Mouse (Mus musculus) heart, adult 18-20 months (tissue): ENCODE measurements around the gene Glce. TPM values are rescaled to one million over a fixed set of nuclear protein-coding genes. Genes with fewer than 3 reads are reported as not detected.

Source experiments
- DNase-seq, 2 experiments: peaks; one replicate each; pipeline ENCODE4 v3.0.0; 2021 to 2022; ENCODE audit warnings: mixed read lengths in 1 of 2
- long read RNA-seq, 2 experiments: library from polyadenylated mRNA; stranded (forward); transcript quantifications; one replicate each; pipeline ENCODE4 v2.0.0; 2021
- total RNA-seq, 2 experiments: library from RNA; stranded (reverse); gene quantifications; 2 replicates each; pipeline ENCODE4 v1.2.3; 2021

The Glce gene
- total RNA-seq: 10 to 100 TPM in 1 of 2 experiments, 1 to 10 TPM in 1; 8.1 to 10.9 TPM
- long read RNA-seq, experiment 1, full-length matches to known transcripts: 4 of 5 reads
- long read RNA-seq, experiment 1, partial matches to known transcripts: 0 of 5 reads
- long read RNA-seq, experiment 1, other reads (novel, unspliced or antisense): 1 of 5 reads
- long read RNA-seq, experiment 2, full-length matches to known transcripts: 2 of 2 reads
- long read RNA-seq, experiment 2, partial matches to known transcripts: 0 of 2 reads
- long read RNA-seq, experiment 2, other reads (novel, unspliced or antisense): 0 of 2 reads

GRCm38 (mm10) chr9:62122508-62123215, at the start of gene Glce:
Glce (minus strand) TSS chr9:62122655.
- peak; percentile 97 to 99 for DNase-seq

- no peak for DNase-seq
Measured at GRCm38 (mm10) chr9:62172239-62172638, 49.8 kb upstream of the Glce start.

GRCm38 (mm10) chr9:62170921-62171320, 48.5 kb upstream of the Glce start:
- no peak for DNase-seq

GRCm38 (mm10) chr9:62166621-62167020, 44.2 kb upstream of the Glce start:
- no peak for DNase-seq

- no peak for DNase-seq
Measured at GRCm38 (mm10) chr9:62166186-62166585, 43.7 kb upstream of the Glce start.

- DNase-seq: no peak
Measured at GRCm38 (mm10) chr9:62162889-62163291, 40.4 kb upstream of the Glce start.

- no peak for DNase-seq
Measured at GRCm38 (mm10) chr9:62160788-62161187, 38.3 kb upstream of the Glce start.

GRCm38 (mm10) chr9:62158746-62159145, 36.3 kb upstream of the Glce start:
- DNase-seq: peak in 1 of 2 experiments; percentile 12

- DNase-seq: no peak
Measured at GRCm38 (mm10) chr9:62155821-62156220, 33.4 kb upstream of the Glce start.

GRCm38 (mm10) chr9:62155400-62155799, 32.9 kb upstream of the Glce start:
- DNase-seq: no peak

- no peak for DNase-seq
Measured at GRCm38 (mm10) chr9:62154956-62155355, 32.5 kb upstream of the Glce start.

- DNase-seq: no peak
Measured at GRCm38 (mm10) chr9:62154551-62154950, 32.1 kb upstream of the Glce start.

GRCm38 (mm10) chr9:62153263-62153662, 30.8 kb upstream of the Glce start:
- peak; percentile 44 to 51 for DNase-seq

GRCm38 (mm10) chr9:62152506-62152905, 30.1 kb upstream of the Glce start:
- no peak for DNase-seq

- no peak for DNase-seq
Measured at GRCm38 (mm10) chr9:62145198-62145597, 22.7 kb upstream of the Glce start.

- DNase-seq: no peak
Measured at GRCm38 (mm10) chr9:62143428-62143827, 21.0 kb upstream of the Glce start.

- no peak for DNase-seq
Measured at GRCm38 (mm10) chr9:62139027-62139426, 16.6 kb upstream of the Glce start.

- peak; percentile 47 to 61 for DNase-seq
Measured at GRCm38 (mm10) chr9:62137259-62137658, 14.8 kb upstream of the Glce start.

- no peak for DNase-seq
Measured at GRCm38 (mm10) chr9:62132005-62132782, 9.7 kb upstream of the Glce start.

GRCm38 (mm10) chr9:62130746-62131145, 8.3 kb upstream of the Glce start:
- DNase-seq: no peak

GRCm38 (mm10) chr9:62128056-62128455, 5.6 kb upstream of the Glce start:
- no peak for DNase-seq

- DNase-seq: no peak
Measured at GRCm38 (mm10) chr9:62125986-62126575, 3.6 kb upstream of the Glce start.

- DNase-seq: no peak
Measured at GRCm38 (mm10) chr9:62124266-62124665, 1.8 kb upstream of the Glce start.
